Mouse (Mus musculus) macrophage (primary cell): ENCODE data around the gene Plagl1. TPM values are rescaled to one million over a fixed set of nuclear protein-coding genes. Genes with fewer than 3 reads are reported as not detected.
A peak's percentile ranks its signal among the peaks of the same experiment; 100 is the strongest.

ENCODE experiments used
- H3K27ac ChIP-seq: fragments of 350-480 bp; formaldehyde crosslinking; 2 replicates; pipeline ENCODE4 v1.9.0; 2021
- H3K36me3 ChIP-seq: fragments of 350-480 bp; formaldehyde crosslinking; 2 replicates; pipeline ENCODE4 v1.9.0; 2021; ENCODE audit errors: inconsistent target
- H3K4me3 ChIP-seq: fragments of 350-480 bp; formaldehyde crosslinking; 2 replicates; pipeline ENCODE4 v1.9.0; 2021; ENCODE audit errors: inconsistent target
- H3K79me2 ChIP-seq: fragments of 350-480 bp; formaldehyde crosslinking; 2 replicates; pipeline ENCODE4 v1.9.0; 2021; ENCODE audit errors: inconsistent target
- WGBS: methylation state at CpG from one replicate; pipeline ENCODE4 v1.1.7; 2026; ENCODE audit warnings: inconsistent platforms; ENCODE audit not compliant: missing documents; 5-methylcytosine and 5-hydroxymethylcytosine counted together
- polyA plus RNA-seq: library from polyadenylated mRNA; stranded (reverse); fragments of 250-400 nt; gene quantifications from 3 replicates; pipeline ENCODE4 v1.2.4, GENCODE M21; 2018; ENCODE audit warnings: inconsistent platforms

The Plagl1 gene
- polyA plus RNA-seq, 1 experiment from 2014 or later: 0.16 TPM

- H3K36me3 ChIP-seq: no peaks in the 10 kb centered on the region
- no peaks in the 10 kb centered on the region for H3K79me2 ChIP-seq
- H3K27ac ChIP-seq: no peak overlapping the region
- H3K4me3 ChIP-seq: no peak overlapping the region
- 60% methylated on average over 46 of the region's 46 CpGs for WGBS
These were observed 742 bp downstream of the Plagl1 start for GRCm38 (mm10) chr10:13060821-13061671.

- no peak overlapping the region for H3K4me3 ChIP-seq
- WGBS: 36% methylated on average over 8 of the region's 8 CpGs
- no peak overlapping the region for H3K27ac ChIP-seq
- no peaks in the 10 kb centered on the region for H3K36me3 ChIP-seq
- no peaks in the 10 kb centered on the region for H3K79me2 ChIP-seq
These were observed 2.1 kb downstream of the Plagl1 start for GRCm38 (mm10) chr10:13062373-13062772.

- Histone ChIP-seq H3K36me3 (no peaks in the 10 kb centered on the region), H3K79me2 (no peaks in the 10 kb centered on the region), H3K4me3 (no peak overlapping the region), H3K27ac (no peak overlapping the region)
- 92% methylated on average over 7 of the region's 7 CpGs for WGBS
These were observed 3.2 kb downstream of the Plagl1 start for GRCm38 (mm10) chr10:13063457-13063856.

- H3K36me3 ChIP-seq: no peaks in the 10 kb centered on the region
- H3K4me3 ChIP-seq: no peak overlapping the region
- no peak overlapping the region for H3K27ac ChIP-seq
- H3K79me2 ChIP-seq: no peaks in the 10 kb centered on the region
- 68% methylated on average over 3 of the region's 3 CpGs for WGBS
These were observed 4.9 kb downstream of the Plagl1 start for GRCm38 (mm10) chr10:13065129-13065752.

GRCm38 (mm10) chr10:13071031-13071430 lies 10.7 kb downstream of the Plagl1 start:
- WGBS: 95% methylated on average over 2 of the region's 2 CpGs
- Histone ChIP-seq H3K79me2 (no peaks in the 10 kb centered on the region), H3K36me3 (no peaks in the 10 kb centered on the region), H3K27ac (no peak overlapping the region), H3K4me3 (no peak overlapping the region)

- no peaks in the 10 kb centered on the region for H3K79me2 ChIP-seq
- no peaks in the 10 kb centered on the region for H3K36me3 ChIP-seq
- H3K4me3 ChIP-seq: no peak overlapping the region
- H3K27ac ChIP-seq: no peak overlapping the region
- WGBS: 70% methylated on average over 7 of the region's 7 CpGs
These were observed 16.7 kb downstream of the Plagl1 start for GRCm38 (mm10) chr10:13076807-13077532.

- Histone ChIP-seq H3K36me3 (no peaks in the 10 kb centered on the region), H3K4me3 (no peak overlapping the region), H3K27ac (no peak overlapping the region), H3K79me2 (no peaks in the 10 kb centered on the region)
- WGBS: 87% methylated on average over 9 of the region's 12 CpGs
These were observed 22.2 kb downstream of the Plagl1 start for GRCm38 (mm10) chr10:13082459-13082858.

GRCm38 (mm10) chr10:13090596-13091424 lies 30.5 kb downstream of the Plagl1 start:
- H3K27ac ChIP-seq: no peak overlapping the region
- 42% methylated on average over 63 of the region's 70 CpGs for WGBS
- no peaks in the 10 kb centered on the region for H3K36me3 ChIP-seq
- peak overlapping the region; percentile 3; the same call in 1 of the 2 replicates for H3K4me3 ChIP-seq
- no peaks in the 10 kb centered on the region for H3K79me2 ChIP-seq

- Histone ChIP-seq H3K4me3 (no peak overlapping the region), H3K36me3 (no peaks in the 10 kb centered on the region), H3K79me2 (no peaks in the 10 kb centered on the region), H3K27ac (no peak overlapping the region)
- WGBS: 87% methylated on average over 3 of the region's 3 CpGs
These were observed 32.7 kb downstream of the Plagl1 start for GRCm38 (mm10) chr10:13092996-13093395.

- H3K79me2 ChIP-seq: no peaks in the 10 kb centered on the region
- no peaks in the 10 kb centered on the region for H3K36me3 ChIP-seq
- H3K4me3 ChIP-seq: no peak overlapping the region
- H3K27ac ChIP-seq: no peak overlapping the region
- WGBS: 100% methylated on average over 1 of the region's 1 CpGs
These were observed 38.6 kb downstream of the Plagl1 start for GRCm38 (mm10) chr10:13098895-13099294.

- WGBS: 95% methylated on average over 6 of the region's 6 CpGs
- H3K4me3 ChIP-seq: no peak overlapping the region
- H3K27ac ChIP-seq: no peak overlapping the region
- H3K79me2 ChIP-seq: no peaks in the 10 kb centered on the region
- H3K36me3 ChIP-seq: no peaks in the 10 kb centered on the region
These were observed 39.9 kb downstream of the Plagl1 start for GRCm38 (mm10) chr10:13100061-13100648.

- H3K79me2 ChIP-seq: no peaks in the 10 kb centered on the region
- no peaks in the 10 kb centered on the region for H3K36me3 ChIP-seq
- H3K4me3 ChIP-seq: no peak overlapping the region
- H3K27ac ChIP-seq: no peak overlapping the region
- WGBS: 92% methylated on average over 4 of the region's 4 CpGs
These were observed 42.1 kb downstream of the Plagl1 start for GRCm38 (mm10) chr10:13102360-13102759.

- Histone ChIP-seq H3K36me3 (no peaks in the 10 kb centered on the region), H3K27ac (no peak overlapping the region), H3K79me2 (no peaks in the 10 kb centered on the region), H3K4me3 (no peak overlapping the region)
- 31% methylated on average over 4 of the region's 4 CpGs for WGBS
These were observed 43.5 kb downstream of the Plagl1 start for GRCm38 (mm10) chr10:13103838-13104237.
